Mouse (Mus musculus) heart, postnatal 0 days (tissue): ENCODE data around the gene Wnt4. TPM values are rescaled to one million over a fixed set of nuclear protein-coding genes. Genes with fewer than 3 reads are reported as not detected.

Source experiments
- ATAC-seq: fragments of 200-750 bp; cut with Nextera tagmentation; 2 replicates; pipeline ENCODE4 v1.8.0; 2017; ENCODE audit warnings: low read depth, moderate number of reproducible peaks, moderate library complexity; ENCODE audit not compliant: insufficient read depth
- DNase-seq: peaks from one replicate; pipeline ENCODE4 v3.0.0-alpha.2; 2016; ENCODE audit warnings: low spot score
- H3K27ac ChIP-seq: fragments of 300-500 bp; sonication (generic); 2 replicates; pipeline ENCODE4 v1.5.1; 2014; ENCODE audit warnings: low read depth, mild to moderate bottlenecking
- H3K27me3 ChIP-seq: fragments of 300-500 bp; sonication (generic); 2 replicates; pipeline ENCODE4 v1.6.1; 2014; ENCODE audit warnings: low read length, mixed read lengths; ENCODE audit not compliant: control insufficient read depth, insufficient read depth
- H3K36me3 ChIP-seq: fragments of 300-500 bp; sonication (generic); replicated peaks from 2 replicates; pipeline ENCODE4 v1.6.1; 2014; ENCODE audit warnings: low read length, mixed read lengths; ENCODE audit not compliant: control insufficient read depth, insufficient read depth
- H3K4me1 ChIP-seq: fragments of 300-500 bp; sonication (generic); 2 replicates; pipeline ENCODE4 v1.6.1; 2014; ENCODE audit warnings: antibody characterized with exemption; ENCODE audit not compliant: control insufficient read depth, insufficient read depth
- H3K4me2 ChIP-seq: fragments of 300-500 bp; sonication (generic); 2 replicates; pipeline ENCODE4 v1.6.1; 2014; ENCODE audit warnings: low read depth, mild to moderate bottlenecking, low read length, moderate library complexity
- H3K4me3 ChIP-seq: fragments of 300-500 bp; sonication (generic); 2 replicates; pipeline ENCODE4 v1.5.1; 2014; ENCODE audit warnings: low read depth, low read length
- H3K9ac ChIP-seq: fragments of 300-500 bp; sonication (generic); replicated peaks from 2 replicates; pipeline ENCODE4 v1.6.1; 2014; ENCODE audit warnings: low read depth, low read length, mixed read lengths
- H3K9me3 ChIP-seq: fragments of 300-500 bp; sonication (generic); replicated peaks from 2 replicates; pipeline ENCODE4 v1.6.1; 2016; ENCODE audit warnings: low read length; ENCODE audit not compliant: control insufficient read depth
- CTCF ChIP-seq: IDR thresholded peaks from 2 replicates; pipeline ENCODE4 v1.5.1; 2016; ENCODE audit warnings: antibody characterized with exemption, control low read depth, low read depth
- EP300 ChIP-seq: IDR thresholded peaks from 2 replicates; pipeline ENCODE4 v1.6.1; 2016; ENCODE audit warnings: antibody characterized with exemption, low read depth
- WGBS: fragments of 180-500 bp; shearing (Covaris S2); extraction: QIAGEN DNeasy Blood & Tissue Kit; methylation state at CpG from one replicate; pipeline ENCODE4 v1.1.7; 2014; 5-methylcytosine and 5-hydroxymethylcytosine counted together
- polyA plus RNA-seq: library from polyadenylated mRNA; unstranded; fragments of >200 nt; fragmentation: Nextera tagmentation; extraction: Ambion mirVana; gene quantifications from 2 replicates; pipeline ENCODE4 v1.2.1, GENCODE M21; 2015
- total RNA-seq: library from RNA; depleted of rRNA; stranded (reverse); fragments of >200 nt; gene quantifications from 2 replicates; pipeline ENCODE4 v1.2.3, GENCODE M21; 2014; ENCODE audit warnings: low replicate concordance

Wnt4 gene
- total and polyA plus RNA-seq, 2 experiments from 2014 or later = 0.36 to 2.9 TPM

DNA sequence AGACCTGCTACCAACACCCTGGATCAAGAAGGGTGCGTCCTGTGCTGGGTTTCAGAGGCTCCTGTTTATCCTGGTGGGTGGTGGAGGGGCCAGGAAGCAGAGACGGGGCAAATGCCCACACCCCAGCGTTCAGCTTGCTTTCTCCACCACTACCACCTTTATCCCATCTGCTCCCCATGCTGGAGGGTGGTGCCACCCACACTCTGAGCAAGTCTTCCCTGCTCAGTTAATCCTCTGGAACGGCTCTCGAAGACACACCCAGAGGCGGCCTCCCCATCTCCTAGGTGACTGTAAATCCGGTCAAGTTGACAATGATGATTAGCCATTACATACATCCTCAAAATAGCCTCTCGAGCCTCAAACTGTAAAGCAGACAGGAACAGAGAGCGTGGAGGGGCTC is 41.9 kb upstream of the Wnt4 start:
- no peak for TF ChIP-seq EP300
- TF ChIP-seq CTCF = no peak
- Histone ChIP-seq H3K27ac (no peak overlapping the region), H3K27me3 (0 out of 2 replicates have a peak, but pooled peaks cover 2% of the 10 kb centered on the region), H3K4me2 (no peak overlapping the region), H3K4me3 (no peak overlapping the region), H3K36me3 (no peaks in the 10 kb centered on the region), H3K9ac (no peak overlapping the region), H3K9me3 (no peaks in the 10 kb centered on the region; the same call in 1 of the 2 replicates), H3K4me1 (no peaks in the 10 kb centered on the region; the same call in 1 of the 2 replicates)
- 55% methylated on average over 9 of the region's 9 CpGs for WGBS
- DNase-seq (no peak), ATAC-seq (no peak)

DNA sequence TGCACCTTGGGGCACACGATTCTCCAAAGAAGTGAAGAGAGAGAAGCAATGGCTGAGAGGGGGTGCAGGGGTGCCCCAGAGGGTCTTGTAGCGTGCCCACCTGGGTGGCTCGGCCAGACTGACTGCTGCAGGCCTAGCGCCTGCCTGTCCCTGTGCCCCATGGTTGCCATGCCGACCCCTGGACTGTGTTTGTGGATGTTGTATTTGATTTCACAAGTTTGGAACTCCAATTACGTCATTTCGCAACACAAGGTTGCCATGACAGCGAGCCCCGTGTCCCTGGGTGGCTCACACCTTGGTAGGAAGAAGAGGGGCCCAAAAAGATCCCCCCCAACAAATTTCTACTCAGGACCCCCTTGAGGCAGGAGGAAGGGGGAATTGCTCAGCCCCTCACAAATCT is 32.4 kb upstream of the Wnt4 start:
- Histone ChIP-seq H3K9me3 (peaks cover 5% of the 10 kb centered on the region; the same call in 1 of the 2 replicates), H3K27me3 (no peaks in the 10 kb centered on the region), H3K9ac (no peak overlapping the region), H3K4me1 (no peaks in the 10 kb centered on the region), H3K27ac (no peak overlapping the region), H3K4me3 (no peak overlapping the region), H3K4me2 (no peak overlapping the region), H3K36me3 (no peaks in the 10 kb centered on the region)
- TF ChIP-seq EP300 (no peak), CTCF (no peak)
- DNase-seq = no peak
- no peak for ATAC-seq
- WGBS = 79% methylated on average over 9 of the region's 9 CpGs

DNA sequence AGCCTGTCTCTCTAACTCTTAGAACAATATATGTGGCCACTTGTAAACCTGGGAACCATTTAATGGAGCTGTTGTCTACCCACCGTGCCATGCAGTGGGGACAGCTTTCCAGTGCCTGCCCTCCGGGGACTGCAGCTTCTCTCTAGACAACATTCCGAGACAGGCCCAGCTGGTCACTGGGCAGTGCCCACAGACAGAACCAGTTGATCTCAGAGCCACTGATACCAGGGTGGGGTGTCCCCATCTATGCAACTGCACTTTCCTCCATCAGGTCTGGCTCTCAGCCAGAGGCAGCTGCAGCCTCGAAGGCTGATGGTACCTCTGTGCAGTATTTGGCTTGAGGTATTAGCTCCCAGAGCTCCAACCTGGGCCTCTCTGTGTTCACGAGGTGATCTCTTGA is 27.0 kb upstream of the Wnt4 start:
- ATAC-seq (no peak; the same call in 1 of the 2 replicates), DNase-seq (no peak)
- no peak overlapping the region for H3K27ac ChIP-seq
- H3K4me2 ChIP-seq = no peak overlapping the region
- no peaks in the 10 kb centered on the region for H3K36me3 ChIP-seq
- H3K9ac ChIP-seq = no peak overlapping the region
- H3K9me3 ChIP-seq = peaks cover 12% of the 10 kb centered on the region; the same call in 1 of the 2 replicates
- H3K27me3 ChIP-seq = no peaks in the 10 kb centered on the region
- TF ChIP-seq CTCF (no peak), EP300 (no peak)
- no peak overlapping the region for H3K4me3 ChIP-seq
- H3K4me1 ChIP-seq = no peaks in the 10 kb centered on the region
- 50% methylated on average over 5 of the region's 5 CpGs for WGBS

DNA sequence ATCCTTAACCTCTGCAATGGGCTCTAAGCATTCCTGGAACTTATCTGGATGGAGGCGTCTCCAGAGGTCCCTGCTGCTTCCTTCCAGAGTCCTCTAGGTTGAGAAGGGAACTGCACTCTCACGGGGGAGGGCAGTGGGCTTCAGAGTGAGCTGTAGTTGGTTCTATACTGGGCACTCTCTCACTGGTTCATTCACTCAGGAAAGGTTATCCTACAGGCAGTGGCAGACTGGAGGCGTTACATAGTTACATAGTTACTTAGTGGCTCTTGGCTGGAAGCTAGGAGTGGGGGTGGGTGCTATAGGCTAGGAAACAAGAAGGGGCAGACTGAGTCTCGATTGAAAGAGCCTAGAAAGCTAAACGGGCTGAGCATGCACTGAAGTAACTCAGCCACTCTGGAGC is 26.4 kb upstream of the Wnt4 start:
- H3K4me3 ChIP-seq = no peak overlapping the region
- no peak overlapping the region for H3K27ac ChIP-seq
- ATAC-seq = no peak
- H3K27me3 ChIP-seq = no peaks in the 10 kb centered on the region
- 24% methylated on average over 5 of the region's 5 CpGs for WGBS
- H3K9me3 ChIP-seq = peaks cover 12% of the 10 kb centered on the region; the same call in 1 of the 2 replicates
- TF ChIP-seq CTCF (no peak), EP300 (no peak)
- no peak for DNase-seq
- no peaks in the 10 kb centered on the region for H3K36me3 ChIP-seq
- H3K9ac ChIP-seq = no peak overlapping the region
- no peak overlapping the region for H3K4me2 ChIP-seq
- H3K4me1 ChIP-seq = no peaks in the 10 kb centered on the region

DNA sequence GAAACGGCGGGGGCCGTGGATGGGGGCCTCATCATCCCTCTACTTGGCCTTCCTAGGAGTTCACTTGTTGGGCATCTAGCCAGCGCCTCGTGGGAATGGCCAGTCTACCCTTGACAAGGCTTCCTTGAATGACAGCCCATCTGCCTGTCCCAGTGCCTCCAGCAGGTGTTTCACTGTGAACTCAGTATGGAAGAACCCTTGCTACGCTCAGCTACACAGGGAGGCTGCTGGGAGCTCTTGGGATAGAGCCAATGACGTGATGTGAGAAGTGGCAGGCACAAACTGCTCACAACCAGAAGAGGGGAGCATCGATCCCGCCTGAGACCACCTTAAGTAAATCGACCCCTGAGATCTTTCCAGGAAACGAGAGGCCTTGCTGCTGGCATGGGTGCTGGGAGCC is 23.7 kb upstream of the Wnt4 start:
- Histone ChIP-seq H3K4me1 (no peaks in the 10 kb centered on the region), H3K4me3 (no peak overlapping the region), H3K27me3 (no peaks in the 10 kb centered on the region), H3K9me3 (peaks cover 6% of the 10 kb centered on the region; the same call in 1 of the 2 replicates), H3K36me3 (no peaks in the 10 kb centered on the region), H3K4me2 (no peak overlapping the region), H3K9ac (no peak overlapping the region), H3K27ac (no peak overlapping the region)
- no peak for DNase-seq
- no peak for TF ChIP-seq CTCF
- TF ChIP-seq EP300 = no peak
- 69% methylated on average over 11 of the region's 11 CpGs for WGBS
- ATAC-seq = no peak
